Mouse (Mus musculus) ovary, adult 18-20 months (tissue): ENCODE results near the gene Eras.
"Not testable (repeated sequence)": the region's sequence is repeated elsewhere in the genome, so short reads cannot be mapped to it uniquely, and the experiment has no call there.

Source experiments
- DNase-seq: peaks from one replicate; pipeline ENCODE4 v3.0.0; 2022; ENCODE audit warnings: low spot score, mixed read lengths

Eras gene

DNA sequence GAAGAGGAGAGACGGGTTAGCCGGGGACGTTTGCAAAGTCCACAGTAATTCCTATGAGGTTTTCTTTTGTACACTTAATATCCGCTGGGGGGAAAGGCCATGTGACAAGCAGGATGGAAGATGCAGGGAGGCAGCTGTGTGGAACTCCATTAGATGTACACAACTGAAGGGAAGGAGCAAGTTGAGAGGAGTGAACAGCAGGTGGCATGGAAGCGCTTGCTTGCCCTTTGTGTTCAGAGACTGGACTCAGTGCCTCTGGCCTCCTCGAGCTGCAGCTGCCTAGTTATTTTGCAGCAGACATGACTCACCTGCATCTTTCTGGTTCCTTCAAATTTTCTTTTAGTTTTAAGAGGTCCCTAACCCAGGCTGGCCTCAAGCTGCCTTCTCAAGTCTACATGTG lies 17.9 kb downstream of the Eras start:
- no peak for DNase-seq

DNA sequence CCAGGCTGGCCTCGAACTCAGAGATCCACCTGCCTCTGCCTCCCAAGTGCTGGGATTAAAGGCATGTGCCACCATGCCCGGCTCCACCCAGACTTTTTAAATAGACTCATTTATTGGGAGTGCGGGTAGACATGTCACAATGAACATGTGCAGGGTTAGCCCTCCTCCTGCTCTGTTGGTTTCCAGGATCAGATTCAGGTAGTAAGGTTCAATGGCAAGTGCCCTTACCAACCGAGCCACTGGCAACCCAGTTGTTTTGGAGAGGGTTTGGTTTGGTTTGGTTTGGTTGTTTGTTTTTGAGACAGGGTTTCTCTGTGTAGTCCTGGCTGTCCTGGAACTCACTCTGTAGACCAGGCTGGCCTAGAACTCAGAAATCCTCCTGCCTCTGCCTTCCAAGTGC lies 19.2 kb downstream of the Eras start, which contains the start of gene Gm10490:
Gm10490 (plus strand) TSS at position 301 of the 400 bp plus-strand sequence.
- not testable (repeated sequence) for DNase-seq

DNA sequence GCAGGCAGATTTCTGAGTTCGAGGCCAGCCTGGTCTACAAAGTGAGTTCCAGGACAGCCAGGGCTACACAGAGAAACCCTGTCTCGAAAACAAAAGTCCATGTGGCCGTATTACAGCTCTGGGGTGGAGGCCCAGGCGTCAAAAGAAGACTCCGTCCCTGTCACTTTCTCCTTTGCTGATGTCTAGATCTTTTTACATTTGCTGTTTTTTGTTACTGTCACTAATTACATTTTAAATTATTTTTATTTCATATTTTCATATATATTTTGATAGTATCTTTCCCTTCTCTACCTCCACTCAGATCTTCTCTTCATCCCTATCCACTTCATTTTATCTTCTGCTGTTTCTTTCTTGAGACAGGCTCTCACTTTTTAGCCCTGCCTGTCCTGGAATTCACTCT lies 20.7 kb downstream of the Eras start, which contains the start of gene Gm10491:
Gm10491 (minus strand) TSS at position 101 of the 400 bp plus-strand sequence.
- DNase-seq = no peak

DNA sequence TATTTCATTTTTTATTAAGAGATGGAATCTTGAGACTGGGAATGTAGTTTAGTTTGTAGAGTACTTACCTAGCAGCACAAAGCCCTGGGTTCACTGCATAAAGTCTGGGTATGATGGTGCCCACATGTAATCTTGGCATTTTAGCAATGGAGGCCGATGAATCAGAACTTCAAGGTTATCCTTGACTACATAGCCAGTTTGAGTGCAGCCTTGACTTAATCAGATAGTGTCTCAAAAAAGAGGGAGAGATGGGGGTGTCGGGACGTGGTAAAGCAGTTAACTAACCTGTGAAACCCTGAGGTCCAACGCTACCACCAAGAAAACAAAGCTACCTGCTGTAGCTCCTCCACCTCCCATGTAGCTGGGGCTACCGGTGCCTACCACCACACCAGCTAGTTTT lies 24.0 kb downstream of the Eras start:
- DNase-seq = no peak

DNA sequence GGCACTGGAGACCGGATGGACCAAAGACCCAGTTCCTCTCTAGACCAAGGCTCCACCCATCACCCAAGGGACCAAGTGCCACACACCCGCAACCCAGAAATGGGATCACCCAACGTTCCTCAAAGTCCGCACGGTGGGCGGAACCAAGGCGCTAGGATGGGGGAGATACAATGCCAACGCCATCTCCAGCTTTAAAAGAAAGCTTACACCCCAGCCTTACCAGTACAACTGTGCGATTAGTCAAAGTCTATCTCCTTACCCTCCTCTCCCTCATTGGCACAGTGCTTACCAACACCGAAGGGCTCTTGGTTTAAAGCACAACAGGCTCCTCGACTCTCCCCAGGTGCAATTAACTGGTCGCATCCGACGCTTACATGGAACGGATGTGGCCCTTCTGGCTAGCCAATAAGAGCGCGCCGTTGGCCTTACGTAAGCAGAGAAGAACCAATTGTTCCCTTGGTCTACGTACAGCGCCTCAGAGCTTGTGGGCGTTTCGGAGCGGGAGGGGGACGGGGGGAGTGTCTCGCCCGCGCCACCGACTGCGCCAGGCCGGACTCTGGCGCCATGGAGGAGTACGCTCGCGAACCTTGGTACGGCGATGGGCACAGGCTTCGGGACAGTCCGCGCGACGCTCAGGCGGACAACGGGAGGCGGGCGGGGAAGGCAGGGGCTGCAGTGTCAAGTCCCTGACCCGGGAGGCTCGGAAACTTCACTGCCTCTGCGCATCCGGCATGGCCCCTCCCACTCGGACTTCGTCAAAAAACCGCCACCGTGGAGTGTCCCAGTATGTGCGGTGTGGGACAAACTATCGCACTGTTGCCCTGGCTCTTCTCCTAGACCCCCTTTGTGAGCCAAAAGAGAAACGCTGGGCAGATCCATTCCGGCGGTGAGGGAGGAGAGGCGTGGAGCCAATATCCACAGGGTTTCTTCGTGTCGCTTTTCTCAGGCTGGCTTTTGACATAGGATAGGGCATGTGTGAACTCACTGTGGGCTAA lies 29.2 kb downstream of the Eras start, which contains the start of the genes Pqbp1 and Timm17b:
Pqbp1 (minus strand) TSS at position 390 of the 995 bp plus-strand sequence.
Timm17b (plus strand) TSS at position 478 of the 995 bp plus-strand sequence.
- DNase-seq = peak; percentile 89

DNA sequence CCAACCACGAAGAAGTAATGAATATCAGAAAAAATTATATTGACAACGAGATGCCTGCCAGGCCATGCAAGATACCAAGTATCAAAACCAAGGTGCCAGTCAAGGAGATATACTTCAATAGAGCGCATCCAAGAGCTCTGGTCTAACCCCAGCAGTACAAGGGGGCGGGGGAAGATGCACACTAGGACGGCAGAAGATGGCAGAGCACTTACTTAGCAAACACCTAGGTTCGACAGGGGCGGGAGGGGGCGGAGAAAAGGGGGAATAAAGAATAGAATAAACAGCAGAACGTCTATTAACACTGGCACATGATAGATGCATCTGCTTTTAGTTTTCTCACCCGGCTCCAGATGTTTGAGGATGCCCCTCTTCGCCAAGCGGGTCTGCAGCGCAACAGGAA lies 30.2 kb downstream of the Eras start:
- no peak for DNase-seq

DNA sequence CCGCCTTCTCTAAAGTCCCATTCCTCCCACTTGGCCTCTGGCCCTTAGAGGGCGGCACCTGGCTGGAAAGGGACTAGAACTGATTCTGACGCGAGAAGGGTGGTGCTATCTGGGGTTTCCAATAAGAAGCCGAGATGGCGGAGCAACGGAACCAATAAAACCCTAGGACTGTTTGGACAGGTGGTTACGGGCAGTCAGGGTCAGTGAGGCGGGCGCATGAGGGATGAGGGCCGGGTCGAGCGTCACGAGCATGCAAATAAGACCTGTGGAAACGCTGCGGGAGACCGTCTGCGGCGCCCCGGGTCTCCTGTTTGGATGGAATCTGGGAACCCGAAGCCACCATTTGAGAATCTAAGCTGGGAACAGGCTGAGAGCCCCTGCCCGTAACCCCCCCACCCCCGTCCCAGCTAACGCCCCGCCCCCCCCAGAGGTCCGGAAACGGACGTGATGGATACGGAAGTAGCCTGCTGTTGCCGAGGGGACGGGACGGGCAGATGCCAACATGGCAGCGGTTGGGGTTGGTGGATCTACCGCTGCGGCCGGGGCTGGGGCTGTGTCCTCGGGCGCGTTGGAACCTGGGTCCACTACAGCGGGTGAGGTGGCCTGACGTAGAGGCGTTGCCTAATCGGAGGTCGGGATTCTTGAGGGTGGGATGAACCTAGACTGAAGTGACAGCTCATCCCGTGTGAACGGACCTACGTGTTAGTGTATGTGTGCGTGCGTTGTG lies 44.4 kb downstream of the Eras start, which contains the start of gene Slc35a2:
Slc35a2 (plus strand) TSS at position 188 of the 727 bp plus-strand sequence.
- peak; percentile 88 for DNase-seq

DNA sequence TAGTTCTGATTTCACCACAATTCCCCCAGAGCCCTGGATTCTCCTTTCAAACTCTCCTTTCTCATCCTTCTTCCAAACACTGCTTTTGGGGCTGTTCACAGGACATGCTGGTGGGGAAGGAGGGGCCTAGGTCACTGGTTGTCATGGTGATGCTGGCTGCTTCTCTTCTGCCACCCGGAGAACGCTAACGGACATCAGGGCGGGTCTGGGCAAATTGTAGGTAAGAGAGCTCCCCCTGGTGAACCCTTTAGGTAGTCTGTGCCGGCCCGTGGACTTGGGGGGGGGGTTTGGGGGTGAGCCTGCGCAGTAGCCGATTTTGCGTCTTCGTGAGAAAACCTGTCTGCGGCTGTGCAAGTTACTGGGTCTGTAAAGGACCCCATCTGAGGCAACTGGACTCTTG lies 48.6 kb downstream of the Eras start:
- DNase-seq = peak; percentile 62

DNA sequence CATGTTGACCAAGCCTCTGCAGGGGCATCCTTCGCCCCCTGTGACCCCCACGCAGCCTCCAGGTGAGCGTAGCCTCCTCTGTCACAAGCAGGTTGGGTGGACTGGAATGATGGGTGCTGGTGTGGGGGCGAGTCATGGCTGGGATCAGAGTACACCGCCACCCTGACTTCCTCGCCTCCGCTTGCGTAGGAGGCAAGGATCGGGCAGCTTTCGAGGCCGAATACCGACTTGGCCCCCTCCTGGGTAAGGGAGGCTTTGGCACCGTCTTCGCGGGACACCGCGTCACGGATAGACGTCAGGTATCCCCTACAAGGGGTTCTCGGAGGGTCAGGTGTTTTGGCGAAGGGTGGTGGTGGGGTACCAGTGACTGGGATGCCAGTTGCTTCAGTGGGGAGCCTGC lies 49.9 kb downstream of the Eras start:
- no peak for DNase-seq

DNA sequence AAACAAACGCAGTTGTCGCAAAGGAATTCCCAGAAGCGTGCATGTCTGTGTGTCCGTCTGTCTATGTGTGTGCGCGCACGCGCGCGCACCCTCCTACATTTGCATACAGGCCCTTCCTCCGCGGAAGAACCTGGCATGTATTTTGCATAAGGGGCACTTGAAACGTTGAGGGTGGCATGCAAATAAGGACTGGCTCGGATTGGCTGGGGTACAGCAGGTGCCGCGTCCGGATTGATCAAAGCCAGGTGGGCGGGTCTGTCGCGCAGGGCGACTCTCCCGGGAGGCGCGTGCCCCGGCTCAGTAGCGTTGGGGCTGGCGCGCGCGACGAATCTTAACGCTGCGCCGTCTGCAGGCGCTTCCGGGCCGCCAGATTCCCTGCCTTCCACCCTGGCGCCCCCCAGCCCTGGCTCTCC lies 50.4 kb downstream of the Eras start, which contains the start of gene Pim2:
Pim2 (plus strand) TSS at position 256 of the 413 bp plus-strand sequence.
- peak; percentile 79 for DNase-seq
